Mouse (Mus musculus) embryo, embryonic 10.5 days (tissue): ENCODE results near the gene Homez.

Source experiments
- DNase-seq: peaks from one replicate; pipeline ENCODE4 v3.0.0-alpha.2; 2015; ENCODE audit warnings: low spot score

Homez gene

DNA sequence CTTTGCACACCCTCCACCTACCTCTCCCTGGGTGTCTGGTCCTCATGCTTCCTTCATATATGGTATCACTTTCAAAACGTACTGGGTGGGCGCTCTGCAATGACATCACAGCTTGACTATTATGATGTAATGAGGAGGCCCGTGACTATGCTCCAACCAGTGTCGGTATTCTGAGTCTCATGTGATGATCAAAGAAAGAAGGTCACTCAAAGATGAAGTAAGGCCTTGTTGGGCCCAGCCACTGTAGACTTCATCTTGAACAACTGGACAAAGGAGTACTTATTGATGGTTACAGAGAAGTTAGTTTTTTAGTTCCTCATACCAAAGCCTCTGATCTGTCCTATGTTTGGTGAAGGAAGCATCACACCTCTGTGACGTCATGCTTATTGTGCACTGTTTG is at the start of gene Homez:
Homez (minus strand) TSS at position 101 of the 400 bp plus-strand sequence.
- no peak for DNase-seq

DNA sequence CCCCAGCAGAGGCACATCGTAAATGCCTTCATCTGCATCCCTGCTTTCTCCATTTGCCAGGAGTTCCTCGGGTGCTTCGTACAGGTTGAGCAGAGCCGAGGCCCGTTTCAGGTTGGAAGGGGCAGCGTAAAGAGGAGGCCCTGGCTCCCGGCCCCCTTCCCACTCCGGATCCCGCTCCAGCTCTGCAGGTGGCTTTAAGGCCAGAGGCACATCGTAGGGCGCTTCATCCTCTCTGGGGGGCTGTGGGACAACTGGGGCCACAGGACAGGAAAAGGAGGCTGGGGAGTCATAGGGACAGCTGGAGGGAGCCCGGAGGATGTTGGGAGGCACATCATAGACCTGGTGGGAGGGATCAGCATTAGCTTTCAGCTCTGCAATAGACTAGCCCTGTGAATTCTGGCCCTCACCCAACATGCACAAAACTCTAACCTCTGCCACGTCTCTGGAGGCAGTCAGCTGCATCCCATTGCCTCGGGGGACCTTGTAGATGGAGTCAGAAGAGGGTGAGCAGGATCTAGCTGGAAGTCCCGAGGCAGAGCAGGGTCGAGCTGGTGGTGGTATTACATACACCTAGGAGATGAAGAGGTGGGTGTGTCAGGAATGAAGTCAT is 49.4 kb upstream of the Homez start:
- DNase-seq: no peak

DNA sequence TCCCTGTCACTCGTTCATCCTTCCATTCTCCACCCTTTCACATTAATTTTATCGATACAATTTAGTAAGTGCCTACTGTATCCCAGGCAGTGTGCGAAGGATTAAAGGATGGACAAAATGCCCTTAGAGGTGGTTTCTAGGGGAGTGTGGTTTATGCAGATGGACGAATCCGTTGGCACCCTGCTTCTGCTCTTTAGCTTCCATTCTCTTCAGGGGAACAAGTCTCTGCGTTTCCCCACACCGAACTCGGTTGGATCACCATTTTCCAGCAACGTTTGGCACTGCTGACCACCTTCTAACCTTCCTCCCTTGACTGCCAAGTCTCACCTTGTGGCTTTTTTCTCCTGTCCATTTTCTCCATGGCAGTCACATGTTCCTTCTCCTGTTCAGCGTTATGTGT is 42.6 kb upstream of the Homez start:
- DNase-seq: no peak

DNA sequence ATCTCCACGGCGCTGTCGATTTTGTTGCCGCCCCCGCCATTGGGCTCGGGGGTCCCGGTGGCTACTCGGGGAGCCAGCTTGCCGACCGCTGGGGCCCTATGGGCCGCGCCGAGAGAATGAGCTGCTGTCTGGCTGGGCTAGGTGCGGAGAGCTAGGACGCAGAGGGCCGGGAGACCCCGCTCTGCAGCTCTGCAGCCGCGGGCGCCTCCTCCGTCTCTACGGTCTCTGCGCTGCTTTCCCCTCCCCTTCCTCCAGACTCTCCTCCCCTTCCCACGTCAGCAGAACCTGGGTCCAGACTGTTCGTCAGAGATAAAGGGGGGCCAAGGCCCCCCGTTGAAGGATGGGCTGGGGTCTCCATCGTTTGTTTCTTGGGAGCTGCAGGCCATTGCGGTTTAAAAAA is 42.1 kb upstream of the Homez start, which contains the start of gene Slc22a17:
Slc22a17 (minus strand) TSS at position 247 of the 400 bp plus-strand sequence.
- peak; percentile 91 for DNase-seq

DNA sequence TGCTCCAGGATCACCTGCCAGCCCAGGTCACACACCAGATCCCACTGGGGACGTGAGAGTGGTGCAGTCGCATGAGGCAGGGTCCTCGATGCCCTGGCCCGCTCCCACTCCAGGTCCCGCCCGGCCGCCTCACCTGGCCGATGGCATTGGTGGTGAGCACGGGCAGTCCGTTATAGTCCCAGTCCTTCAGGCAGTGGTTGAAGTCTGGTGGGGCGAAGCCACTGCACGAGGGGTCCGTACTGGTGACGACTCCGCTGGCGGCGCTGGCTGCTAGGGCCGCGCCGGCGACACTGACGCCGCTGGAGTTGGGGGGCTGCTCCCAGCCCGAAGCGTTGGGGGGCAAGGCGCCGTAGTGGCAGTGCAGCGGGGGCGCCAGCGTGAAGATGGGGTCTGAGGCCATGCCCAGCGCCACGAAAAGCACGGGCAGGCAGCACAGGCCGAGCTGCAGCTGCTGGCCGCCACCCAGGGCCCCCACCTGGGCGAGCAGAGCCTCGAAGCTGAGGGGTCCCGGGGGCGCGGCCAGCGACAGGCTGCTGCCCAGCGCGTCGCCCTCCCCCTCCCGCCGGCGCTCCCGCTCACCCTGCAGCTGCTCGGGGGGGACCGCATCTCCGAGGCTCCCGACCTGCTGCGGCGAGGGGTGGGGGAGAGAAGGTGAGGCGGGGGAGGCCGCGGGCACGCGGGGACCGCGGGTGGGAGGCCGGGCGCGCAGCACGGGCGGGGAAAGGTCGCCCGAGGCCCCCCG is 41.5 kb upstream of the Homez start:
- no peak for DNase-seq

DNA sequence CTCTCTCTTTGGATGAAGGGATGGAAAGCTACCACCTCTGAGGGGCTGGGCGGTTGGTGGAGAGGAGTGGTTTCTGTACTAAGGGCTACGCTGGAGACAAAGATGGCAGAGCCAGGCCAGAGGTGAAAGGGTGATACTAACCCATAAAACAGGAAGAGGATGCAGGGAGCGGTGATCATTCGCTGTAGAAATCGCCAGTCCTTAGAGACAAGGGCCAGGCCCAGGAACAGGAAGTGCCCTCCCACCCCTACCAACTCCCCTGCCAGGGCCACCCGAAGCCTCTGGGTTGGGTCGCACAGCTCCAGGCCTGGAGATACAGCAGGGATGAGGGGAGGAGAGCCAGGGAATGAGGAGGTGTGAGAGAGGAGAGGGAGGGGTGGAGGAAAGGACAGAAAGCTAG is 37.9 kb upstream of the Homez start:
- DNase-seq: no peak

DNA sequence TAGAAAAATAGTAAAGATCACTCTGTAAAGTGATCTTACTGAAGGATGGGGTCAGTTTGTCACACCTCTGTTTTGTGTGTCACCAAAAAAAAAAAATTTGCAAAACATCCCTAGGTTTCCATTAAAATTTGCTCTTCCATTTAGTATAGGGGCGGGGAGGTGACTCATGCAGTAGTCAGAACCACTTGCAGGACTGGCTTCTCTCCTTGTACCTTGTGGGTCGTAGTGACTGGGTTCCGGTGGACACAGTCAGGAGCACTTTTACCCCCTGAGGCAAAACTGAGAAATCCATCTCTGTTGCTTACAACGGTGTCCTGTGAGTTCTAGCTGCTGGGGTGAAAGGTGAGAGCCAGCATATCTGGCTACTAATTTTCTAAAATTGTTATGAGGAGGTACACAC is 32.9 kb upstream of the Homez start:
- no peak for DNase-seq

DNA sequence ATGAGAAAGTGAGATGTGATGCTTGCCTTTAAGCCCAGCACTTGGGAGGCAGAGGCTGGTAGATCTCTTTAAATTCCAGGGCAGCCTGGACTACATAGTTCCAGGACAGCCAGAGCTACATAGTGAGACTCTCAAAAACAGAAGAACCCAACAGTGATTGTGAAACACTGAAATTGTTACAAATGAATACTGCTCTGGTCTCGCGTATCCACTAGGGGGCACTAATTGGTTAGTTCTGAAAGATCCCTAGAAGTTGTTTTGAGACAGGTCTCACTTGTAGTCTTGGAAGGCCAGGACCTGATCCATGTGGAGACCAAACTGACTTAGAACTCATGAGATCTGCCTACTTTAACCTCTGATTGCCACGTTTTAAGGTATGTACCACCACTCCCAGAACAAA is 29.6 kb upstream of the Homez start:
- peak; percentile 94 for DNase-seq

DNA sequence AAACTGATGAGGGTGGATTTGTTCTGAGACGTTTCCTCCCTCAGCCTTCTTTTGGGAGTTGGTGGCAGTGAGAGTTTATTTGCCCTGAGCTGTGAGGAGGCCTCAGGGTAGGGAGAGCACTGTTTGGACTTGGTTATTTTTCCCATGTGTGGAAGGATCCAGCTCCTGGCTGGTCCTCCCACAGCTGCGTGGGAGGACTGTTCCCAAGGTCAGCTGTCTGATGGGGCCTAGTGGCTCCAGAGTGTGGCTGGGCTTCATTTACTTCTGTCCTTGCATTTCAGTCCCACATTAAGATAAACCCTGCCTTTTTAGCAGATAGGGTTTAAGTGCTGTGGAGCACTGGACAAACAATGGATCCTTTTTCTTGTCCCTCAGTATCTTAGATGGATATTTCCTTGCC is 26.7 kb upstream of the Homez start:
- DNase-seq: no peak

DNA sequence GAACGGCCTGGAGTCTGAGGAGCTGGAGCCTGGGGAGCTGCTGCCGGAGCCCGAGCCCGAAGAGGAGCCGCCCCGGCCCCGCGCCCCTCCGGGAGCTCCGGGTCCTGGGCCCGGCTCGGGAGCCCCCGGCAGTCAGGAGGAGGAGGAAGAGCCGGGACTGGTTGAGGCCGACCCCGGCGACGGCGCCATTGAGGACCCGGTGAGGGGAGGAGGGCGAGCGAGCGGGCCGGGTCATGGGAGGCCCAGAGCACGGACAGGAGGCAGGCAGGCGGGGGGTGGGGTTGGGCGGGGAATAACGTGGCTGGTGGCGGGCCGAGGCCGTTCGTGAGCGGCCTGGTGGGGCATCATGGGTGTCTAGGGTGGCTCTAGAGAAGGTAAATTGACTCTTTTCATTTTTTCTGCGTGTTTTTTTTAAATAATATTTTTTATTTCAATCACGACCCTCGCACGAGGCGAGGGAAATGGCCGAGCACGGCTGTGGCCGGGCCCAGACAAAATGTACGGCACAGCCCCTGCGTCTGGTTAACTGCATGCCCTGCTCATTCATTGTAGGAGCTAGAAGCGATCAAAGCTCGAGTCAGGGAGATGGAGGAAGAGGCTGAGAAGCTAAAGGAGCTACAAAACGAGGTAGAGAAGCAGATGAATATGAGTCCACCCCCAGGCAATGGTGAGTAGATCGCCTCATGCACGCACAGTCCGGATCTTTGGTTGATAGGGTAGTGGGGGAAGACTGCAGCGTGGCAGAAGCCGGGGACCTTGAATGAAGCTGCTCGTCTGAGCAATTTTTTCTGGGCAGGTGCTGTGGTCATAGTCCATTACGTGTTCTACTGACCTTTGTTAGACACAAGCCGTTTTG is 23.8 kb upstream of the Homez start:
- DNase-seq: peak; percentile 52

DNA sequence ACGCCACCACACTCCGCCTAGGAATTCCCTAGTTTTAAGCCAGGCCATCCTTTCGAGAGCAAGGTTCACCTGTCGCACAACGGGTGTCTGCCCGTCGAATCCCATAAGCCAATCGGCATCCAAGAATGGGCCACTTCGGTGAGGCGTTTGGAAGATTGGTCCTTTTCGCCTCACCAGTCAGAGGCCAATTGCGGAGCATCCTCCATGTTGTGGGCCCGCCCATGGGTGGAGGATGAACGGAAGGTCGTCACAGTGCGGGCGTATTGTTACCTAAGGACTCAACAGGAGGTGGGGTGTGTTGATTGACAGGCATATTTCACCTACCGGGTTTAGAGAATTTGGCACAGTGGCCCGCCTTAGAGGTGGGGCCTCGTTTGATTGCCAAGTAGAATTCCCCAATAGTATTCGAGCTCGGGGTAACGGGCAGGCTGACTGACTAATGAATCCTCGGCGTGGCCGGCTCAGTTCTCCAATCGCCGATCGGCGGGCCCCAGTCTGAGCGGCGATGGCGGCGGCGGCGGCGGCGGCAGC is 23.0 kb upstream of the Homez start:
- DNase-seq: peak; percentile 100

DNA sequence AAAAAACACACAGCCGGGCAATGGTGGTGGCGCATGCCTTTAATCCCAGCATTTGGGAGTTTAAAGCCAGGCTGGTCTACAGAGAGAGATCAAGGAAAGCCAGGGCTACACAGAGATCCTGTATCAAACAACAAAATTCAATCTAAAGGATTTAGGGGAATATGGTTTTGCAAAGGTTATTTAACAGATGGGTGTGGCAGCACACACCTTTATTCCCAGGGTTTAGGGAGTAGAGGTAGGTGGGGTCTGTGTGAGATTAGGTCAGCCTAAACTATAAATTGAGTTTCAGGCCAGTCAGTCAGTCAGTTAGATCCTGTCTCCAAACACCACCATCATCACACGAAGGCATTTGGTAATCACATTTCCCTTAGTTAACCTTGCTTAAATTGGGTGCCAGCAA is 21.4 kb upstream of the Homez start, which contains the start of gene Pabpn1:
Pabpn1 (plus strand) TSS at position 301 of the 400 bp plus-strand sequence.
- no peak for DNase-seq

DNA sequence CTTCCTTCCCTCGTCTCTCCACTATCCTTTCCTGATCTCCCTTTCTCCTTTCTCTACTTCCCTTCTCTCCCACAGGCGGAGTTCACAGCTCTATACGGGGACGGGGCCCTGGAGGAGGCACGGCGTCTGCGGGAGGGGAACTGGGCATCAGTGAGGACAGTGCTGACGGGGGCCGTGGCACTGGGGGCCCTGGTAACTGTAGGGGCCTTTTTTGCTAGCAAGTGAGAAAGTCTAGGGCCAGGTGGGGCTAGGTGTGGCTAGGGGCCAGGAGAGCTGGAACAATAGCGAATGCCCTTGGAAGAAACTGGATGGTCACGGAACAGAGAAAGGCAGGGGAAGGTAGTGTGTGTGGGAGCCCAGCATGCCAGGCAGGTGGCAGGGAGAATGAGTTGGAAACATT is 14.5 kb upstream of the Homez start:
- no peak for DNase-seq

DNA sequence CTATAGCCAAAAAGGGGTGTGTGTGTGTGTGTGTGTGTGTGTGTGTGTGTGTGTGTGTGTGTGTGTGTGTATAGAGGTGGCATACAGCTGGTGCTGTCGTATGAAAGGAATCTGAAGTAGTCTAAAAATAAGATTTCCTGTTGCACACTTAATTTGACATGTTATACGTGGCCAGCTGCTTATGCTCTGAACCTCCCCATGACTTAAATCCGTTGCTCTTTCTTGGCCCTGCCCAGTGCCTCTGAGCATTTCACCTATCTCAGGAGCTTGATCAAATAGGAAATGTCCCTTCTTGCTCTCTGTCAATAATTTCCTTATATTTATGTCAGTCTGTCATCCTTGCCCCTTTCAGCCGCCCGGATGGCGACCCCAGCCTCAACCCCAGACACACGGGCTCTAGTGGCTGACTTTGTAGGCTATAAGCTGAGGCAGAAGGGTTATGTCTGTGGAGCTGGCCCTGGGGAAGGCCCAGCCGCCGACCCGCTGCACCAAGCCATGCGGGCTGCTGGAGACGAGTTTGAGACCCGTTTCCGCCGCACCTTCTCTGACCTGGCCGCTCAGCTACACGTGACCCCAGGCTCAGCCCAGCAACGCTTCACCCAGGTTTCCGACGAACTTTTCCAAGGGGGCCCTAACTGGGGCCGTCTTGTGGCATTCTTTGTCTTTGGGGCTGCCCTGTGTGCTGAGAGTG is 13.4 kb upstream of the Homez start:
- no peak for DNase-seq

DNA sequence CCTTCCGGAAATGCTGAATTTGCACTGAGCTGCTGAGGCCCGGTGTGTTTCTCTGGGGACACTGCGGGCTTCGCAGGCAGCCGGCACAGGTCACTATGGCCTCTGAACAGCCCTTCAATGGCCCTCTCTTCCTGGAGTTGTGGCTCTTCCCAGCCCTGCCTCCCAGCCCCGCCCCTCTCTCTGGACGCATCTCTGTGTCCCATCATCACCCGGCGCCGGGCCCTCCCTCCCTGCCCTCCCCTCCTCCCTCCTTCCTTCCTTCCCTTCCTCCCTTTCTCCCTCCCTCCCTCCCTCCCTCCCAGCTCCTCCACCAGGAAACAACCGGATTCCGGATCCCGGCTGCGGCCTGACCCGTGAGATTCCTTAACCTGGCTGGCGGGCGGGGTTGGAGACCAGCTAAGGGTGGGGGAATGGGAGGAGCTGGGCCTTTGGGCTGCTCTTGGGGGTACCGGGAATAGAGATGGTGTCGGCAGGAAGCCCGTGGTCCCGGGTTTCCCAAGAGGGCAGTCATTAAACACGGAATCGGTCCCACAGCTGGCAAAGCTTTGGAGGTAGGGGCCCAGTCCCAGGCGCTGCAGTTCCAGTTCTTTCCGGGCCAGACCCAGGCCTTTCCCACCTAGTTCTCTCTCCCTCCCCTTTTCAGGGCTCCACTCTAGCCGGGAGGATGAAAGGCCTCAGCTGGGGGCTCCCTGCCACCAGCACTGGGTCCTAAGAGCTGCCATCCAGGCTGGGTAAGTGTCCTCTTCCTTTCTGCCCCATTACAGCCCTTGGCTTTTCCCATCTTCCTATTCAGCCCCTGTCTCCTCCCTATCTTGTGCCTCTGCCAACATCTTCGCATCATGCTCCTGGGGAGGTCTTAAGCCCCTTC is 12.6 kb upstream of the Homez start, which contains the start of the genes Bcl2l2 and Gm20521:
Bcl2l2 (plus strand) TSS at position 224 of the 868 bp plus-strand sequence.
Gm20521 (plus strand) TSS at position 288 of the 868 bp plus-strand sequence.
- DNase-seq: peak; percentile 93

DNA sequence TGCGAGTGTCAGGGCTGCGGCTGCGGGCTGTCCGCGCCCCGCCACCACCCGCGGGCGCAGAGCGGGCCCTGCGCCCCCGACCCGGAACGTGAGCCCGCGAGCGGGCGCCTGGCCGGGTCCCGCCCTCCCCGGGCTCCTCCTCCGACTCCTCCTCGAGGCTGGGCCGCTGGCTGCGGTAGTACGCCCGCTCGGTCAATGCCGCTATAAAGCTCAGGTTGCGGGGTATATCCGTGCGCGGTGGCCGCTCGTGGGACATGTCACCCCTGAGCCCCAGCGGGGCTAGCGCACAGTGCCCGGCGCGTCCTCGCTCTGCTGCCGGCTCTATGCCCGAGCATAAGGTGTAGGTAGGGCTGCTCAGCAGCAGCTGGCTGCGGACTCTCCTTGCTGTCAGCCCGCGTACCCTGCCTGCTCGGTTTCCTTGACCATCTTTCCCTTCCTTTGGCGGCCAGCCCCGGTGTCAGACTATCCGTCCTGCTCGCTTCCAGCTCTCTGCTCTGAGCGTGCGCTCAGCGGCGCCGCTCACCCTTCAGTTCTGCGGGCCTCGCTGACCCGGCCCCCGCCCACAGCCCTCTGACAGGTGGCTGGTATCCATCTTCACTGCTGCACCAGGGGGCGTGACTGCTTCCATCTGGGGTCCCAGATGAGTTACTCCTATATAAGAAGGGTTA is 6.4 kb upstream of the Homez start, which contains the start of gene Ppp1r3e:
Ppp1r3e (minus strand) TSS at position 503 of the 668 bp plus-strand sequence.
- peak; percentile 64 for DNase-seq

DNA sequence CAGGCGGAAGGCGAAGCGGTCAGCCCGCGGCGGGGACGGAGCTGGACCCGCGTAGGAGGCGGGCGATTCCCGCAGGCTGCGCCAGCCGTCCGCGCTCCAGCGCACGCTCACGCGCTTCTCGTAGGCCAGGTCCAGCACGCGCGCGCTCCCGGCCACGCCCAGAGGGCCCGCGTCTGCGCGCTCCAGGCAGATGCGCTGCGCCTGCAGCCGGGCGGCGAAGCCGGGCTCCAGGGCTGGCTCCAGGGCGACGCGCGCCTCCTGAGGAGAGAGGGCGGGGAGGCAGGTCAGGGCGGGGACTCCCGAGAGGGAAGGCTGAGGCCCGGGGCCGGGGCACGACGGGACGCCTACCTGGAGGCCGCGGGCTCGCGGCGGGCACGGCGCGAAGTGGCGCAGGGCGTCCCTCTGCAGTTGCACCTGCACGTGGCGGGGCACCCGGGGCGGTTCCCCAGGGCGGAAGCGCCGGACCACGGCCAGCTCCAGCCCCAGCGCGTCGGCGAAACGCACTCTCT is 5.8 kb upstream of the Homez start:
- DNase-seq: peak; percentile 91

DNA sequence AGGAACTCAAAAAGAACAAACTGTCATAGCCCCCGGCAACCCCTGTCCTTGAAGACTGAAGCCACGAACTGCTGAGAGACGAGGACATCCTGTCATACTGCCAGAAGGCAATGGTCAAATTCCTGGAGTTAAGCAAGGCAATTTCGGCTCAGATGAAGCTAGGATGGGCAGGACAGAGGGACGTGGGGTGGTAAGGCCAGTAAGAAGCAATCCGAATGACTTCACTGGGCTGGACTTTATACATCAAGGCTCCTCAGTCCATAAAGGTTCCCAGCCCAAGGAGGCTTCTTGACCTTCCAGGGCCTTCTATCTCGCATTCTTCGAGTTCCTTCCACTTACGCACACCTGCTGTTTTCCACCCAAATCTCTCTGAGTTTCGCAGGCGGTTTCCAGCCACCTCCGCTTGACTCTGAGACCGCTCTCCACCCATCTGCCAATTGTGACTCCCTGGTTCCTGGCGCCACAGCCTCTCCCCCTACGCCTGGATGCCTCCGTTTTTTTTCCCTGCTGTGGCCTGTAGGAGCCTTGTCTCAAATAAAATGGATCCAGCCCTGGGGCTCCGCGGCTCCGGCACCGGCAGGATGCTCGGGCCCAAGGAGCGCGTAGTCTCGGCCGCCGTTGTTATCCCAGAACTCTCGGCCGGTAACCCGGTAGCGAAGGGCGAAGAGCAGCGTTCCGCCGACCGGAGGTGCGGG is 5.2 kb upstream of the Homez start:
- DNase-seq: peak; percentile 56

DNA sequence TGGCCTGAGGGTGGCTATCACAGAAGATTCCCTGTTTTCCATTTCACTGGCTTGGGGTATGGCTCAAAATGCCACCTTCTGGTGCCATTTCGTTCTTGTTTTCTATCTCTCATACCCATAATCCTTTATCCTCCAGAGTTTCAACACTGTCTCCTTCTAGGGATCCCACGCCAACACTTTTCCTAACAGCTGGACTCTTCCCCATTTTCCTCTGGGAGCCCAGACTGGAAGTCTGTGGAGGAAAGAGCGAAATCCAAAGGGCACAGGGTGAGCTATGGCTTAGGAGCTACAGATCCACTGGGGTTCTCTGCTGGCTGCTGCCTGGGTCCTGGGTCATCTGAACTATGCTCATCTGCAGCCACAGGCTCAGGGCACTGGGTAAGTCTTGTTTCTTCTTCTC is 3.4 kb upstream of the Homez start:
- no peak for DNase-seq
